Mouse (Mus musculus) erythroblast, embryonic 14.5 days (primary cell): ENCODE results near the gene Gm9817.

ENCODE experiments used
- GATA1 ChIP-seq: IDR thresholded peaks from 2 replicates; pipeline ENCODE4 v1.6.1; 2012; ENCODE audit warnings: low read length, inconsistent platforms, mixed read lengths
- TAL1 ChIP-seq: IDR thresholded peaks from 3 replicates; pipeline ENCODE4 v1.6.1; 2012; ENCODE audit warnings: low read length, inconsistent platforms, mixed read lengths

DNA sequence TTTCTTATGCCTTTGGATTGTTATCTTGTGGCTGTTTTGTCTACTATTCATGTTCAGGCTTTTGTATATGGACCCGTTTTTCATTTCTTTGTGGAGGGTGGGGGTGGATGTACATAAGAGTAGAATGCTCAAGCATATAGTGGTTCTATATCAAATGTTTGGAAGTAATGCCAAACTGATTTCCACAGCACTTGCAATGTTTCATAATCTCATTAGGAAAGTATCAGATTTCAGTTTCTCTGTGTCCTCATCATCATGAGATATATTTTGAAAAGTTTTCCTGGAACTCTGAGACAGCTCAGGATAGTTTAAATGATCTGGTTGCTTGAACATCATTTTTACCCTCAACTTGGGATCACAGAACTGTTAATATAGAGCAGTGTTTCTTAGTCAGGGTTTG is 48.7 kb upstream of the Gm9817 start:
- TF ChIP-seq TAL1: no peak
- no peak for TF ChIP-seq GATA1
